Mouse (Mus musculus): ENCODE data around the gene Rps6kc1.
"Not testable (repeated sequence)": the region's sequence is repeated elsewhere in the genome, so short reads cannot be mapped to it uniquely, and the experiment has no call there.

The Rps6kc1 gene

GRCm38 (mm10) chr1:190911415-190912123, at the start of gene Rps6kc1:
Gene Rps6kc1 (minus strand): TSS chr1:190911770.
- DNase-seq (ENCODE audit: low read depth, low spot score): peak; percentile 93

- no peak for DNase-seq (ENCODE audit: low read depth, low spot score)
These were observed 47.3 kb upstream of the Rps6kc1 start for GRCm38 (mm10) chr1:190958821-190959220.

GRCm38 (mm10) chr1:190953009-190953408, 41.4 kb upstream of the Rps6kc1 start:
- DNase-seq (ENCODE audit: low read depth, low spot score): no peak

- DNase-seq (ENCODE audit: low read depth, low spot score): no peak
These were observed 39.4 kb upstream of the Rps6kc1 start for GRCm38 (mm10) chr1:190951014-190951413.

GRCm38 (mm10) chr1:190948846-190949245, 37.3 kb upstream of the Rps6kc1 start:
- peak; percentile 28 for DNase-seq (ENCODE audit: low read depth, low spot score)

GRCm38 (mm10) chr1:190948439-190948838, 36.9 kb upstream of the Rps6kc1 start:
- peak; percentile 20 for DNase-seq (ENCODE audit: low read depth, low spot score)

- no peak for DNase-seq (ENCODE audit: low read depth, low spot score)
These were observed 36.4 kb upstream of the Rps6kc1 start for GRCm38 (mm10) chr1:190947986-190948385.

- DNase-seq (ENCODE audit: low read depth, low spot score): peak; percentile 68
These were observed 32.7 kb upstream of the Rps6kc1 start for GRCm38 (mm10) chr1:190944109-190944760.

GRCm38 (mm10) chr1:190939803-190940202, 28.2 kb upstream of the Rps6kc1 start:
- DNase-seq (ENCODE audit: low read depth, low spot score): no peak

GRCm38 (mm10) chr1:190930181-190930580, 18.6 kb upstream of the Rps6kc1 start:
- no peak for DNase-seq (ENCODE audit: low read depth, low spot score)

GRCm38 (mm10) chr1:190929010-190929695, 17.6 kb upstream of the Rps6kc1 start:
- DNase-seq (ENCODE audit: low read depth, low spot score): peak; percentile 51

GRCm38 (mm10) chr1:190928370-190929009, 16.9 kb upstream of the Rps6kc1 start:
- peak; percentile 97 for DNase-seq (ENCODE audit: low read depth, low spot score)

GRCm38 (mm10) chr1:190927751-190928369, 16.3 kb upstream of the Rps6kc1 start:
- DNase-seq (ENCODE audit: low read depth, low spot score): no peak

GRCm38 (mm10) chr1:190927311-190927710, 15.7 kb upstream of the Rps6kc1 start:
- DNase-seq (ENCODE audit: low read depth, low spot score): no peak

- DNase-seq (ENCODE audit: low read depth, low spot score): not testable (repeated sequence)
These were observed 13.2 kb upstream of the Rps6kc1 start, which contains the start of gene Angel2 for GRCm38 (mm10) chr1:190924812-190925211. Gene Angel2 (plus strand): TSS chr1:190925112.

- no peak for DNase-seq (ENCODE audit: low read depth, low spot score)
These were observed 8.3 kb upstream of the Rps6kc1 start for GRCm38 (mm10) chr1:190919725-190920469.

GRCm38 (mm10) chr1:190918938-190919337, 7.4 kb upstream of the Rps6kc1 start:
- peak; percentile 29 for DNase-seq (ENCODE audit: low read depth, low spot score)

- DNase-seq (ENCODE audit: low read depth, low spot score): peak; percentile 26
These were observed 1.1 kb upstream of the Rps6kc1 start for GRCm38 (mm10) chr1:190912623-190913022.

- DNase-seq (ENCODE audit: low read depth, low spot score): no peak
These were observed 734 bp downstream of the Rps6kc1 start for GRCm38 (mm10) chr1:190910836-190911235.

GRCm38 (mm10) chr1:190904714-190905113, 6.9 kb downstream of the Rps6kc1 start:
- DNase-seq (ENCODE audit: low read depth, low spot score): no peak

GRCm38 (mm10) chr1:190904136-190904535, 7.4 kb downstream of the Rps6kc1 start:
- no peak for DNase-seq (ENCODE audit: low read depth, low spot score)

Measured in R1 (cell line).